Mouse (Mus musculus) forebrain, embryonic 16.5 days (tissue): ENCODE results near the gene Cstf1. TPM values are rescaled to one million over a fixed set of nuclear protein-coding genes. Genes with fewer than 3 reads are reported as not detected.

Experiments
- ATAC-seq: fragments of 200-750 bp; cut with Nextera tagmentation; 2 replicates; pipeline ENCODE4 v1.8.0; 2017; ENCODE audit warnings: mild to moderate bottlenecking, moderate library complexity
- H3K27ac ChIP-seq: fragments of 300-500 bp; sonication (generic); 2 replicates; pipeline ENCODE4 v1.5.1; 2014; ENCODE audit warnings: low read length, control low read depth
- H3K27me3 ChIP-seq: fragments of 300-500 bp; sonication (generic); replicated peaks from 2 replicates; pipeline ENCODE4 v1.6.1; 2014; ENCODE audit warnings: low read length; ENCODE audit not compliant: control insufficient read depth, insufficient read depth
- H3K36me3 ChIP-seq: fragments of 300-500 bp; sonication (generic); 2 replicates; pipeline ENCODE4 v1.6.1; 2014; ENCODE audit not compliant: control insufficient read depth, insufficient read depth
- H3K4me1 ChIP-seq: fragments of 300-500 bp; sonication (generic); replicated peaks from 2 replicates; pipeline ENCODE4 v1.6.1; 2014; ENCODE audit warnings: low read length; ENCODE audit not compliant: control insufficient read depth, insufficient read depth
- H3K4me2 ChIP-seq: fragments of 300-500 bp; sonication (generic); 2 replicates; pipeline ENCODE4 v1.6.1; 2014; ENCODE audit warnings: mild to moderate bottlenecking, low read length, control low read depth
- H3K4me3 ChIP-seq: fragments of 300-500 bp; sonication (generic); replicated peaks from 2 replicates; pipeline ENCODE4 v1.5.1; 2014; ENCODE audit warnings: mild to moderate bottlenecking, low read length, control low read depth
- H3K9ac ChIP-seq: fragments of 300-500 bp; sonication (generic); replicated peaks from 2 replicates; pipeline ENCODE4 v1.6.1; 2014; ENCODE audit warnings: low read depth, low read length, control low read depth
- H3K9me3 ChIP-seq: fragments of 300-500 bp; sonication (generic); 2 replicates; pipeline ENCODE4 v1.6.1; 2016; ENCODE audit warnings: low read length; ENCODE audit not compliant: control insufficient read depth
- WGBS: fragments of 180-500 bp; shearing (Covaris S2); extraction: QIAGEN DNeasy Blood & Tissue Kit; methylation state at CpG from one replicate; pipeline ENCODE4 v1.1.7; 2014; 5-methylcytosine and 5-hydroxymethylcytosine counted together
- polyA plus RNA-seq: library from polyadenylated mRNA; unstranded; fragments of >200 nt; fragmentation: Nextera tagmentation; extraction: Ambion mirVana; gene quantifications from 2 replicates; pipeline ENCODE4 v1.2.1, GENCODE M21; 2015

Gene Cstf1
- polyA plus RNA-seq, 1 experiment from 2014 or later = 27.5 TPM

- under 1% methylated on average over 34 of the region's 35 CpGs for WGBS
- Histone ChIP-seq H3K4me1 (peaks cover 52% of the 10 kb centered on the region), H3K27me3 (no peaks in the 10 kb centered on the region), H3K4me2 (peak within 1 kb of the TSS; percentile 96), H3K27ac (peak within 1 kb of the TSS; percentile 79), H3K4me3 (peak within 1 kb of the TSS; percentile 76), H3K36me3 (no peaks in the 10 kb centered on the region), H3K9ac (peak within 1 kb of the TSS; percentile 79), H3K9me3 (no peaks in the 10 kb centered on the region)
- peak; percentile 89 for ATAC-seq
Observed at GRCm38 (mm10) chr2:172345258-172345738, 25.2 kb upstream of the Cstf1 start, which contains the start of gene Fam210b. Fam210b (plus strand) TSS chr2:172345565.

GRCm38 (mm10) chr2:172346034-172346929 lies 24.2 kb upstream of the Cstf1 start:
- H3K4me1 ChIP-seq = peaks cover 49% of the 10 kb centered on the region
- no peak for ATAC-seq
- no peaks in the 10 kb centered on the region for H3K36me3 ChIP-seq
- H3K4me2 ChIP-seq = peak overlapping the region; percentile 96
- H3K4me3 ChIP-seq = peak overlapping the region; percentile 76
- H3K27ac ChIP-seq = peak overlapping the region; percentile 79
- no peaks in the 10 kb centered on the region for H3K9me3 ChIP-seq
- no peaks in the 10 kb centered on the region for H3K27me3 ChIP-seq
- WGBS = 11% methylated on average over 31 of the region's 31 CpGs
- H3K9ac ChIP-seq = peak overlapping the region; percentile 79

- no peak for ATAC-seq
- no peak overlapping the region; the same call in 1 of the 2 replicates for H3K27ac ChIP-seq
- H3K36me3 ChIP-seq = no peaks in the 10 kb centered on the region
- H3K27me3 ChIP-seq = no peaks in the 10 kb centered on the region
- peak overlapping the region; percentile 76 for H3K4me3 ChIP-seq
- no peaks in the 10 kb centered on the region for H3K9me3 ChIP-seq
- H3K4me2 ChIP-seq = peak overlapping the region; percentile 96
- WGBS = 60% methylated on average over 8 of the region's 8 CpGs
- H3K9ac ChIP-seq = peak overlapping the region; percentile 79; the same call in 1 of the 2 replicates
- peaks cover 44% of the 10 kb centered on the region for H3K4me1 ChIP-seq
Observed at GRCm38 (mm10) chr2:172346933-172347611, 23.4 kb upstream of the Cstf1 start.

- peak overlapping the region; percentile 33; the same call in 1 of the 2 replicates for H3K9ac ChIP-seq
- no peak for ATAC-seq
- 36% methylated on average over 3 of the region's 3 CpGs for WGBS
- no peaks in the 10 kb centered on the region for H3K27me3 ChIP-seq
- peaks cover 58% of the 10 kb centered on the region for H3K4me1 ChIP-seq
- peak overlapping the region; percentile 15; the same call in 1 of the 2 replicates for H3K4me3 ChIP-seq
- no peaks in the 10 kb centered on the region for H3K36me3 ChIP-seq
- H3K27ac ChIP-seq = peak overlapping the region; percentile 64
- H3K4me2 ChIP-seq = peak overlapping the region; percentile 96
- no peaks in the 10 kb centered on the region for H3K9me3 ChIP-seq
Observed at GRCm38 (mm10) chr2:172348297-172348950, 22.1 kb upstream of the Cstf1 start.

GRCm38 (mm10) chr2:172349776-172350175 lies 20.7 kb upstream of the Cstf1 start:
- Histone ChIP-seq H3K27ac (no peak overlapping the region), H3K9ac (no peak overlapping the region), H3K4me1 (peaks cover 67% of the 10 kb centered on the region), H3K27me3 (no peaks in the 10 kb centered on the region), H3K4me2 (no peak overlapping the region), H3K4me3 (no peak overlapping the region), H3K9me3 (no peaks in the 10 kb centered on the region), H3K36me3 (no peaks in the 10 kb centered on the region)
- WGBS = 82% methylated on average over 14 of the region's 14 CpGs
- ATAC-seq = no peak

- Histone ChIP-seq H3K27ac (no peak overlapping the region), H3K9me3 (no peaks in the 10 kb centered on the region), H3K9ac (no peak overlapping the region), H3K4me1 (peaks cover 73% of the 10 kb centered on the region), H3K4me2 (no peak overlapping the region), H3K4me3 (no peak overlapping the region), H3K36me3 (no peaks in the 10 kb centered on the region), H3K27me3 (no peaks in the 10 kb centered on the region)
- no peak for ATAC-seq
- WGBS = 96% methylated on average over 8 of the region's 8 CpGs
Observed at GRCm38 (mm10) chr2:172350773-172351172, 19.7 kb upstream of the Cstf1 start.

- no peak overlapping the region for H3K9ac ChIP-seq
- no peaks in the 10 kb centered on the region for H3K27me3 ChIP-seq
- ATAC-seq = peak; percentile 73
- peak overlapping the region; percentile 89 for H3K27ac ChIP-seq
- peak overlapping the region; percentile 2; the same call in 1 of the 2 replicates for H3K4me2 ChIP-seq
- 0 out of 2 replicates have a peak, but pooled peaks cover 4% of the 10 kb centered on the region for H3K36me3 ChIP-seq
- WGBS = 13% methylated on average over 9 of the region's 9 CpGs
- no peak overlapping the region for H3K4me3 ChIP-seq
- H3K9me3 ChIP-seq = no peaks in the 10 kb centered on the region
- peaks cover 57% of the 10 kb centered on the region for H3K4me1 ChIP-seq
Observed at GRCm38 (mm10) chr2:172353218-172353617, 17.3 kb upstream of the Cstf1 start.

GRCm38 (mm10) chr2:172354761-172355160 lies 15.7 kb upstream of the Cstf1 start:
- Histone ChIP-seq H3K9me3 (no peaks in the 10 kb centered on the region), H3K4me3 (no peak overlapping the region), H3K27me3 (no peaks in the 10 kb centered on the region), H3K27ac (peak overlapping the region; percentile 73), H3K4me2 (no peak overlapping the region), H3K36me3 (0 out of 2 replicates have a peak, but pooled peaks cover 4% of the 10 kb centered on the region), H3K9ac (no peak overlapping the region), H3K4me1 (peaks cover 42% of the 10 kb centered on the region)
- WGBS = 30% methylated on average over 9 of the region's 9 CpGs
- peak; percentile 5; the same call in 1 of the 2 replicates for ATAC-seq
